Mouse (Mus musculus) thymus, adult 2 months (tissue): ENCODE measurements around the gene Syde1.

Source experiments
- CTCF ChIP-seq: fragments of 200-500 bp; IDR thresholded peaks from 2 replicates; pipeline ENCODE4 v1.5.1; 2012; ENCODE audit warnings: mild to moderate bottlenecking, control low read depth, low read length, moderate library complexity, borderline replicate concordance; ENCODE audit not compliant: control insufficient read depth, poor library complexity, insufficient read depth; ENCODE audit errors: extremely low read depth
- POLR2A ChIP-seq: fragments of 200-500 bp; IDR thresholded peaks from 2 replicates; pipeline ENCODE4 v1.6.1; 2012; ENCODE audit warnings: mild to moderate bottlenecking, low read length, control low read depth, moderate library complexity; ENCODE audit not compliant: control insufficient read depth, poor library complexity, insufficient read depth; ENCODE audit errors: extremely low read depth

GRCm38 (mm10) chr10:78581121-78581520, 10.6 kb downstream of the Syde1 start:
- TF ChIP-seq CTCF (no peak), POLR2A (no peak)
